Mouse (Mus musculus) heart, adult 2 months (tissue): ENCODE results near the gene Klhdc4. TPM values are rescaled to one million over a fixed set of nuclear protein-coding genes. Genes with fewer than 3 reads are reported as not detected.

Source experiments
- DNase-seq, 2 experiments: peaks; one replicate each; pipeline ENCODE4 v3.0.0; 2021
- H3K27ac ChIP-seq: fragments of 200-600 bp; 2 replicates; pipeline ENCODE4 v1.8.1; 2022
- H3K27me3 ChIP-seq: fragments of 200-500 bp; 2 replicates; pipeline ENCODE4 v1.6.1; 2012; ENCODE audit warnings: mild to moderate bottlenecking, low read length, inconsistent platforms, mixed read lengths; ENCODE audit not compliant: control insufficient read depth, insufficient read depth
- H3K36me3 ChIP-seq: fragments of 200-500 bp; 2 replicates; pipeline ENCODE4 v1.6.1; 2012; ENCODE audit warnings: low read length, inconsistent platforms; ENCODE audit not compliant: control insufficient read depth, insufficient read depth
- H3K4me1 ChIP-seq: fragments of 200-500 bp; 2 replicates; pipeline ENCODE4 v1.6.1; 2011; ENCODE audit warnings: low read length; ENCODE audit not compliant: control insufficient read depth, insufficient read depth
- H3K4me3 ChIP-seq: fragments of 200-600 bp; 2 replicates; pipeline ENCODE4 v1.8.1; 2022
- H3K79me2 ChIP-seq: fragments of 200-500 bp; replicated peaks from 2 replicates; pipeline ENCODE4 v1.6.1; 2012; ENCODE audit warnings: mild to moderate bottlenecking, inconsistent platforms, low read length, moderate library complexity, mixed read lengths; ENCODE audit not compliant: control insufficient read depth, insufficient read depth
- H3K9ac ChIP-seq: fragments of 200-500 bp; 2 replicates; pipeline ENCODE4 v1.6.1; 2012; ENCODE audit warnings: low read depth, mild to moderate bottlenecking, control low read depth, inconsistent platforms, low read length, mixed read lengths
- CTCF ChIP-seq: fragments of 200-600 bp; IDR thresholded peaks from 2 replicates; pipeline ENCODE4 v1.8.1; 2022; ENCODE audit warnings: antibody characterized with exemption, mild to moderate bottlenecking, moderate library complexity
- EP300 ChIP-seq: fragments of 200-500 bp; IDR thresholded peaks from 2 replicates; pipeline ENCODE4 v1.6.1; 2011; ENCODE audit warnings: low read depth, low read length, control low read depth; ENCODE audit not compliant: insufficient read depth
- POLR2A ChIP-seq: fragments of 200-500 bp; IDR thresholded peaks from 2 replicates; pipeline ENCODE4 v1.6.1; 2011; ENCODE audit warnings: mild to moderate bottlenecking, low read depth, low read length, control low read depth; ENCODE audit not compliant: insufficient read depth
- WGBS: fragments of 180-500 bp; shearing (Covaris S2); methylation state at CpG from one replicate; pipeline ENCODE4 v1.1.7; 2018; 5-methylcytosine and 5-hydroxymethylcytosine counted together
- intact Hi-C: fragments of 180-260 bp; cut with DNase I; formaldehyde crosslinking; loops from one replicate; pipeline ENCODE4 v1.15.1; 2025
- polyA plus RNA-seq: library from polyadenylated mRNA; depleted of rRNA; stranded (reverse); fragments of >200 nt; gene quantifications from 2 replicates; pipeline ENCODE4 v1.2.3, GENCODE M21; 2012
- total RNA-seq, 2 experiments: library from RNA; stranded (reverse); gene quantifications; 2 replicates each; pipeline ENCODE4 v1.2.3; 2021

Gene Klhdc4
- total and polyA plus RNA-seq, 3 experiments, result 9.6 to 12.6 (median 11.2) TPM

DNA sequence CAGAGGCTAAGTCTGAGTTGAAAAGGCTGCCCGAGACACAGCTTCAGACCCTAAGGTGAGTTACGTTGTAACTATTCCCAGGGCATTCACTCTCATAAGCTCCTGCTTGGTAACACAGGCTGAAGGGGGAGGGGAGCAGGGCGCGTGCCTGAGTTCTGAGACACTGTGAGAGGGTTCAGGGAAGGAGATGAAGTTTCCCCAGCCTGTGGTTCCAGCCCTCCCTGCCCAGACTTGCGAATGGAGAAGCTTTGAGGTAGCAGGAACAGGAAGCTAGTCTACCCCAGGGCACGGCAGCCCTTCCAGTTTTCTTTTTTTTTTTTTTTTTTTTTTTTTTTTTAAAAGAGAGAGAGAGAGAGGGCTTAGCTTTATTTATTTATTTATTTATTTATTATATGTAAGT, 31.9 kb upstream of the Klhdc4 start:
- intact Hi-C loops, result no loop called here

DNA sequence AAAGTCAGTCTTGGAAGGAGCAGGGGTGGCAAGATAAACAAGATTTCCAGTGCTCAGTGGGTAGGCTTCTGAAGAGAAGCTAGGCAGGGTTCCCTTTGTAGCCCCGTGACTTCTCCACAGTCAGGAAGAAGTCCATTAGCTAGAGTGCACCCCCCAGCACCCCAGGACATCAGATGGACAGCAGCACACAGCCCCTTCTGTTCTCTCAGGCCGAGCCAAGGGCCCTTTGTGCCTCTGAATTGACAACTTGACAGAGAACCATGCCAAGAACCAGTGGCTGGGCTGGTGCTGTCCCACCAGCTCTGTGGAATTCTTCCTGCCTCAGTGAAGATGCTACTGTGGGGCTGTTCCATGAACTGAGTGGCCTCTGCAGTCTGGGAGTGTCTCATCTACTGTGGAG, 28.4 kb upstream of the Klhdc4 start:
- Histone ChIP-seq H3K9ac (no peak overlapping the region), H3K4me3 (no peak overlapping the region), H3K27ac (no peak overlapping the region), H3K27me3 (no peaks in the 10 kb centered on the region), H3K79me2 (no peaks in the 10 kb centered on the region), H3K4me1 (peaks cover 2% of the 10 kb centered on the region; the same call in 1 of the 2 replicates), H3K36me3 (no peaks in the 10 kb centered on the region)
- intact Hi-C loops, result no loop called here
- TF ChIP-seq EP300, result no peak
- TF ChIP-seq CTCF, result no peak
- TF ChIP-seq POLR2A, result no peak
- DNase-seq, result no peak
- WGBS, result 54% methylated on average over 2 of the region's 2 CpGs

More for the DNA sequence above, 31.9 kb upstream of the Klhdc4 start:
- no peak overlapping the region for H3K4me3 ChIP-seq
- H3K36me3 ChIP-seq, result no peaks in the 10 kb centered on the region
- no peak for DNase-seq
- H3K9ac ChIP-seq, result no peak overlapping the region
- TF ChIP-seq POLR2A (no peak), CTCF (no peak), EP300 (no peak)
- no peak overlapping the region for H3K27ac ChIP-seq
- no peaks in the 10 kb centered on the region for H3K27me3 ChIP-seq
- 51% methylated on average over 6 of the region's 6 CpGs for WGBS
- H3K4me1 ChIP-seq, result peaks cover 2% of the 10 kb centered on the region; the same call in 1 of the 2 replicates
- no peaks in the 10 kb centered on the region for H3K79me2 ChIP-seq

DNA sequence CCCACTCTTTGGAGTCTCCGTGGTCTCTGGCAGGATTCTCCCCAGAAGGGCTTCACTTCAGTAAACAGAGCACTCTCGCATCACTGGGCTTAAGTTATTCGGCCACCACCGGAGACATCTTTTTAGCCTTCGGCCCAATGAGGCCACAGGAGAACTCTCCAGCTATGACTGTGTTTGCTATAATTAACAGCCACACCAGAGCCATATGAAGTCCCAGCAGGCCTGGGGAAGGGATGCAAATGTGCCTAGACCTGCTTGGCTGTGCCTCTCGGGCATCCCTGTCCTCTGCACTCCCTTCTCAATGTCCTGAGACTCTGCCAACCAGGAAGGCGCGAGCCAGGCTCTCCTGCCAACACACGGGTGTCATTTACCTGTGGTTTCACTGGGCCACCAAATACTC, 28.0 kb upstream of the Klhdc4 start:
- no peak for DNase-seq

DNA sequence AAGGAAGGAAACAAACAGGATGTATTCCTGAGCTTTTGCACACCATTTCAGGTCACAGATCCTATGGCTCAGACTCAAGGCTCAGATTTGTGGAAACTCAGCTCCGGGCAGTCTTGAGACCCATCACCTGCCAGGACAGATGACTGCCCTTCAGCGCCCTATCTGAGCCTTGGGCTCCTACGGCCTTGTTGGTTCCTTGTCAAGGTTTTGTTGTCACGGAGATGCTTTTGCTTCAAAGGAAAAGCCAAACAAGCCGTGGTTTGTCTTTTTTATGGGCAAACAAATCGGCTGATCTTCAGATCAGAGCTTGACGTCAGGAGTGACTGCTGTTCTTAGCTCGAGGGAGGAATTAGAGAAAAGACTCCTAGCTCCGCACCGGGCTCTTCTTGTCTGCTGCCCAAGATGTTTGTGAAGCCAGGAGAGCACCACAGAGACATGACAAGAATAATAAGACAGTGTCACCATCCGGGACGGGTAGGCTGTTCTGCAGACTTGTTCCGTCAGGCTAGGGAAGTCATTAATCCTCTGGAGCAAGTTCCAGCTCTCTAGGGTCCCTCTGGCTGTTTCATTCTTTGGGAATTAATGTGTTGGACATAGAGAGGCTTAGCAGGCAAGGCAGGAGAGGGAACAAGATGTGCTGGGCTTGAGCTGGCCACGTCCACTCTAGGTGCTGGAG, 26.8 kb upstream of the Klhdc4 start:
- no peaks in the 10 kb centered on the region for H3K79me2 ChIP-seq
- H3K27me3 ChIP-seq, result no peaks in the 10 kb centered on the region
- H3K4me1 ChIP-seq, result no peaks in the 10 kb centered on the region
- intact Hi-C loops, result no loop called here
- no peak overlapping the region for H3K4me3 ChIP-seq
- H3K36me3 ChIP-seq, result no peaks in the 10 kb centered on the region
- no peak overlapping the region for H3K9ac ChIP-seq
- TF ChIP-seq POLR2A, result no peak
- TF ChIP-seq EP300, result no peak
- TF ChIP-seq CTCF, result no peak
- H3K27ac ChIP-seq, result no peak overlapping the region
- WGBS, result 87% methylated on average over 14 of the region's 14 CpGs
- DNase-seq, result no peak

More for the DNA sequence above, 28.0 kb upstream of the Klhdc4 start:
- TF ChIP-seq CTCF (no peak), POLR2A (no peak), EP300 (no peak)
- no peaks in the 10 kb centered on the region for H3K36me3 ChIP-seq
- H3K4me3 ChIP-seq, result no peak overlapping the region
- 67% methylated on average over 9 of the region's 9 CpGs for WGBS
- no peaks in the 10 kb centered on the region for H3K4me1 ChIP-seq
- no peak overlapping the region for H3K27ac ChIP-seq
- intact Hi-C loops, result no loop called here
- H3K27me3 ChIP-seq, result no peaks in the 10 kb centered on the region
- H3K79me2 ChIP-seq, result no peaks in the 10 kb centered on the region
- no peak overlapping the region for H3K9ac ChIP-seq

DNA sequence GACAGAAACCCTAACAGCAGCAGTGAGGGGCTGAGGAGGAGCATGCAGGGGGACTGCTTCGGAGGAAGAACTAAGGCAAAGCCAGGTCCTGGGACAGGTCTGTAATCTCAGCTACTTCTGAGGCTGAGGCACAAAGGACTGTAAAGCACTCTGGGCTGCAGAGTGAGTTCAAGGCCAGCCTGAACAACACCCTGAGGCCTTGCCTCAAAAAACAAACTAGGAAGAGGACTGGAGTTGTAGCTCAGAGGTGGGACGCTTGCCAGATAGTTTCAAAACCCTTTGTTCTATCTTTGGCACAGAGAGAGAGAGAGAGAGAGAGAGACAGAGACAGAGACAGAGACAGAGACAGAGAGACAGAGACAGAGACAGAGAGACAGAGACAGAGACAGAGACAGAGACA, 24.2 kb upstream of the Klhdc4 start:
- WGBS, result 71% methylated on average over 2 of the region's 2 CpGs
- H3K36me3 ChIP-seq, result no peaks in the 10 kb centered on the region
- H3K4me1 ChIP-seq, result no peaks in the 10 kb centered on the region; the same call in 1 of the 2 replicates
- no peak overlapping the region for H3K9ac ChIP-seq
- H3K27me3 ChIP-seq, result no peaks in the 10 kb centered on the region
- no peak for DNase-seq
- intact Hi-C loops, result no loop called here
- no peak overlapping the region for H3K27ac ChIP-seq
- H3K4me3 ChIP-seq, result no peak overlapping the region
- TF ChIP-seq POLR2A (no peak), EP300 (no peak), CTCF (no peak)
- H3K79me2 ChIP-seq, result no peaks in the 10 kb centered on the region

DNA sequence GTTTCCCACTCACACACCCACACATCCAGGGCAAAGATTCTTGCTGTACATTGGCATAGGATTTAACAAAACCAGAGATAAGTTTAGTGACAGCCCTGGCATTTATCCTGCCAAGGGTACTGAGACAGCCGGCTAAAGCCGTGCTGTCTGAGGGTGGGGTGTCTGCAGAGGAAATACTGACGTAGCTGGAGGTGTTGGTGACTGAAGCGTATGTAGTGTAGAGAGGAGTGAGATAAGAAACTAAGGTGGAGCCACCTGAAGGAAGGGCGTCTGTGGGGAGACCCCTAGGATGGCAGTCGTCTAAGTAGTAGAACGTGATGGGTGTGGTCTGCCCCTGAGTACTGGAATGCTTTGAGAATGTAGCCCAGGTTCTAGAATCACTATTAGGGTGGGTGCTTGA, 23.1 kb upstream of the Klhdc4 start:
- no peak for DNase-seq
- TF ChIP-seq CTCF, result no peak
- no peak for TF ChIP-seq POLR2A
- no peak for TF ChIP-seq EP300
- Histone ChIP-seq H3K36me3 (no peaks in the 10 kb centered on the region), H3K4me1 (no peaks in the 10 kb centered on the region; the same call in 1 of the 2 replicates), H3K9ac (no peak overlapping the region), H3K4me3 (no peak overlapping the region), H3K79me2 (no peaks in the 10 kb centered on the region), H3K27ac (no peak overlapping the region), H3K27me3 (no peaks in the 10 kb centered on the region)
- intact Hi-C loops, result no loop called here
- 32% methylated on average over 7 of the region's 7 CpGs for WGBS
